Mouse (Mus musculus): Measurements from ENCODE around the gene Btbd9. TPM values are rescaled to one million over a fixed set of nuclear protein-coding genes. Genes with fewer than 3 reads are reported as not detected.

Gene Btbd9
- polyA plus RNA-seq, 2 experiments: 18.3 to 46.9 TPM

- Histone ChIP-seq H3K4me3 (replicated peaks; ENCODE audit: low read length) (no peak overlapping the region), H3K4me2 (replicated peaks; ENCODE audit: low read depth, low read length, severe bottlenecking) (no peak overlapping the region), H3K36me3 (ENCODE audit: control insufficient read depth, insufficient read depth, low read length) (no peaks in the 10 kb centered on the region), H3K4me1 (ENCODE audit: control insufficient read depth, insufficient read depth, low read length) (peaks cover 10% of the 10 kb centered on the region), H3K9ac (ENCODE audit: low read depth, low read length, severe bottlenecking) (no peak overlapping the region), H3K27ac (replicated peaks; ENCODE audit: low read depth, low read length) (no peak overlapping the region), H3K27me3 (ENCODE audit: control insufficient read depth, insufficient read depth, low read length) (no peaks in the 10 kb centered on the region), H3K9me3 (ENCODE audit: control insufficient read depth, low read length) (no peaks in the 10 kb centered on the region)
- DNase-seq (ENCODE audit: low spot score): no peak
- TF ChIP-seq POLR2A (IDR thresholded peaks at IDR 0.05; ENCODE audit: borderline replicate concordance, extremely low read depth, insufficient read depth, insufficient read length): no peak
- 60% methylated on average over 2 of the region's 2 CpGs for WGBS
- ATAC-seq (ENCODE audit: low FRiP score, low read depth): no peak
Observed at GRCm38 (mm10) chr17:30460727-30461349, 115.5 kb downstream of the Btbd9 start.

- DNase-seq (ENCODE audit: low spot score) (no peak), ATAC-seq (ENCODE audit: low FRiP score, low read depth) (no peak)
- 83% methylated on average over 5 of the region's 5 CpGs for WGBS
- Histone ChIP-seq H3K4me3 (replicated peaks; ENCODE audit: low read length) (no peak overlapping the region), H3K36me3 (ENCODE audit: control insufficient read depth, insufficient read depth, low read length) (no peaks in the 10 kb centered on the region), H3K27ac (replicated peaks; ENCODE audit: low read depth, low read length) (no peak overlapping the region), H3K9ac (ENCODE audit: low read depth, low read length, severe bottlenecking) (no peak overlapping the region), H3K4me1 (ENCODE audit: control insufficient read depth, insufficient read depth, low read length) (peaks cover 10% of the 10 kb centered on the region), H3K4me2 (replicated peaks; ENCODE audit: low read depth, low read length, severe bottlenecking) (no peak overlapping the region), H3K27me3 (ENCODE audit: control insufficient read depth, insufficient read depth, low read length) (no peaks in the 10 kb centered on the region), H3K9me3 (ENCODE audit: control insufficient read depth, low read length) (no peaks in the 10 kb centered on the region)
- no peak for TF ChIP-seq POLR2A (IDR thresholded peaks at IDR 0.05; ENCODE audit: borderline replicate concordance, extremely low read depth, insufficient read depth, insufficient read length)
Observed at GRCm38 (mm10) chr17:30459706-30460105, 116.6 kb downstream of the Btbd9 start.

- H3K27me3 ChIP-seq (ENCODE audit: control insufficient read depth, insufficient read depth, low read length): no peaks in the 10 kb centered on the region
- peaks cover 10% of the 10 kb centered on the region for H3K4me1 ChIP-seq (ENCODE audit: control insufficient read depth, insufficient read depth, low read length)
- WGBS: 91% methylated on average over 5 of the region's 5 CpGs
- ATAC-seq (ENCODE audit: low FRiP score, low read depth): no peak
- no peak overlapping the region for H3K27ac ChIP-seq (replicated peaks; ENCODE audit: low read depth, low read length)
- no peaks in the 10 kb centered on the region for H3K36me3 ChIP-seq (ENCODE audit: control insufficient read depth, insufficient read depth, low read length)
- no peaks in the 10 kb centered on the region for H3K9me3 ChIP-seq (ENCODE audit: control insufficient read depth, low read length)
- no peak for DNase-seq (ENCODE audit: low spot score)
- no peak overlapping the region for H3K4me2 ChIP-seq (replicated peaks; ENCODE audit: low read depth, low read length, severe bottlenecking)
- H3K9ac ChIP-seq (ENCODE audit: low read depth, low read length, severe bottlenecking): no peak overlapping the region
- no peak for TF ChIP-seq POLR2A (IDR thresholded peaks at IDR 0.05; ENCODE audit: borderline replicate concordance, extremely low read depth, insufficient read depth, insufficient read length)
- H3K4me3 ChIP-seq (replicated peaks; ENCODE audit: low read length): no peak overlapping the region
Observed at GRCm38 (mm10) chr17:30458926-30459325, 117.4 kb downstream of the Btbd9 start.

- H3K36me3 ChIP-seq (ENCODE audit: control insufficient read depth, insufficient read depth, low read length): no peaks in the 10 kb centered on the region
- H3K27me3 ChIP-seq (ENCODE audit: control insufficient read depth, insufficient read depth, low read length): no peaks in the 10 kb centered on the region
- H3K4me3 ChIP-seq (replicated peaks; ENCODE audit: low read length): no peak overlapping the region
- H3K4me2 ChIP-seq (replicated peaks; ENCODE audit: low read depth, low read length, severe bottlenecking): no peak overlapping the region
- no peak overlapping the region for H3K27ac ChIP-seq (replicated peaks; ENCODE audit: low read depth, low read length)
- WGBS: 65% methylated on average over 3 of the region's 3 CpGs
- peaks cover 10% of the 10 kb centered on the region for H3K4me1 ChIP-seq (ENCODE audit: control insufficient read depth, insufficient read depth, low read length)
- ATAC-seq (ENCODE audit: low FRiP score, low read depth) (no peak), DNase-seq (ENCODE audit: low spot score) (no peak)
- no peak for TF ChIP-seq POLR2A (IDR thresholded peaks at IDR 0.05; ENCODE audit: borderline replicate concordance, extremely low read depth, insufficient read depth, insufficient read length)
- H3K9me3 ChIP-seq (ENCODE audit: control insufficient read depth, low read length): no peaks in the 10 kb centered on the region
- H3K9ac ChIP-seq (ENCODE audit: low read depth, low read length, severe bottlenecking): no peak overlapping the region
Observed at GRCm38 (mm10) chr17:30458301-30458700, 118.0 kb downstream of the Btbd9 start.

- Histone ChIP-seq H3K36me3 (ENCODE audit: control insufficient read depth, insufficient read depth, low read length) (no peaks in the 10 kb centered on the region), H3K27ac (replicated peaks; ENCODE audit: low read depth, low read length) (no peak overlapping the region), H3K4me2 (replicated peaks; ENCODE audit: low read depth, low read length, severe bottlenecking) (no peak overlapping the region), H3K27me3 (ENCODE audit: control insufficient read depth, insufficient read depth, low read length) (no peaks in the 10 kb centered on the region), H3K9ac (ENCODE audit: low read depth, low read length, severe bottlenecking) (no peak overlapping the region), H3K4me3 (replicated peaks; ENCODE audit: low read length) (no peak overlapping the region), H3K4me1 (ENCODE audit: control insufficient read depth, insufficient read depth, low read length) (peaks cover 10% of the 10 kb centered on the region), H3K9me3 (ENCODE audit: control insufficient read depth, low read length) (no peaks in the 10 kb centered on the region)
- TF ChIP-seq POLR2A (IDR thresholded peaks at IDR 0.05; ENCODE audit: borderline replicate concordance, extremely low read depth, insufficient read depth, insufficient read length): no peak
- ATAC-seq (ENCODE audit: low FRiP score, low read depth): no peak
- WGBS: 87% methylated on average over 7 of the region's 7 CpGs
- no peak for DNase-seq (ENCODE audit: low spot score)
Observed at GRCm38 (mm10) chr17:30457486-30457885, 118.8 kb downstream of the Btbd9 start.

Data from limb, embryonic 14.5 days (tissue).